Mouse (Mus musculus) heart, adult 2 months (tissue): ENCODE measurements at regions not wholly inside any gene's neighbourhood (a gene's known extent, or its start where the extent isn't known, plus 50 kb on each side); places are given as distances from the start of the nearest gene placed in this dataset.

ENCODE experiments used
- EP300 ChIP-seq: fragments of 200-500 bp; IDR thresholded peaks from 2 replicates; pipeline ENCODE4 v1.6.1; 2011; ENCODE audit warnings: low read depth, low read length, control low read depth; ENCODE audit not compliant: insufficient read depth
- POLR2A ChIP-seq: fragments of 200-500 bp; IDR thresholded peaks from 2 replicates; pipeline ENCODE4 v1.6.1; 2011; ENCODE audit warnings: mild to moderate bottlenecking, low read depth, low read length, control low read depth; ENCODE audit not compliant: insufficient read depth

DNA sequence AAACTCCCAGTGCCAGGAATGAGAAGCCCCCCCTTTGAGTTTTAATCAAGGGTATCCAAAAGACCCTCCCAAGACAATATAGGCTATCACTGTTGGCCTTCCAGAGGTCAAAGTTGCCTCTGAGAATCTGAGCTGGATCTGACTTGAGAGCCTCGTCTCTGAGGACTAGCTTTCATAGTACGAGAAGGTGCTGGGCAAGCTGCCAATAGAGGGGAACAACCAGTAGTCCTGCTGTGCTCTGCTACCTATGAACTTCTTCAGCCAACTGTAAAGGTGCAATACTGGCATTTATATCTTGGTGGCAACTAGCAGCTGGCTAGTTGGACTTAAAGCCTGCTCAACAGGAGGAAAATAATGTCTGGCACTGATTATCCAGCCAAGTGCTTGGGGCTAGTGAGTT lies 400.3 kb upstream of the Nmur2 start:
- no peak for TF ChIP-seq POLR2A
- no peak for TF ChIP-seq EP300
